Mouse (Mus musculus) spleen, adult 2 months (tissue): ENCODE measurements around the gene Klhl36. TPM values are rescaled to one million over a fixed set of nuclear protein-coding genes. Genes with fewer than 3 reads are reported as not detected.

Experiments used
- DNase-seq, 2 experiments: peaks; one replicate each; pipeline versions ENCODE4 v3.0.0 to v3.0.0-alpha.2; 2012 to 2021; ENCODE audit warnings: low spot score in 2 of 2, low read depth in 1 of 2
- H3K27ac ChIP-seq: fragments of 200-500 bp; 2 replicates; pipeline ENCODE4 v1.5.1; 2012; ENCODE audit warnings: low read length, inconsistent platforms; ENCODE audit not compliant: insufficient read depth
- H3K27me3 ChIP-seq: fragments of 200-500 bp; 2 replicates; pipeline ENCODE4 v1.6.1; 2012; ENCODE audit warnings: mild to moderate bottlenecking, moderate library complexity, low read length, inconsistent platforms; ENCODE audit not compliant: control insufficient read depth, insufficient read depth
- H3K36me3 ChIP-seq: fragments of 200-500 bp; 2 replicates; pipeline ENCODE4 v1.6.1; 2012; ENCODE audit warnings: mild to moderate bottlenecking, low read length, inconsistent platforms; ENCODE audit not compliant: control insufficient read depth, insufficient read depth
- H3K4me1 ChIP-seq: fragments of 200-500 bp; 2 replicates; pipeline ENCODE4 v1.6.1; 2011; ENCODE audit warnings: inconsistent platforms; ENCODE audit not compliant: control insufficient read depth, insufficient read depth, insufficient read length
- H3K4me3 ChIP-seq: fragments of 200-500 bp; 2 replicates; pipeline ENCODE4 v1.5.1; 2011; ENCODE audit warnings: mild to moderate bottlenecking, inconsistent platforms; ENCODE audit not compliant: insufficient read depth, insufficient read length; ENCODE audit errors: extremely low read depth
- CTCF ChIP-seq: fragments of 200-500 bp; IDR thresholded peaks from 2 replicates; pipeline ENCODE4 v1.5.1; 2011; ENCODE audit warnings: mild to moderate bottlenecking, inconsistent platforms; ENCODE audit not compliant: insufficient read depth, insufficient read length, insufficient replicate concordance; ENCODE audit errors: extremely low read depth
- POLR2A ChIP-seq: fragments of 200-500 bp; IDR thresholded peaks from 2 replicates; pipeline ENCODE4 v1.6.1; 2011; ENCODE audit warnings: low read depth, low read length, inconsistent platforms
- WGBS: fragments of 180-500 bp; shearing (Covaris S2); methylation state at CpG from one replicate; pipeline ENCODE4 v1.1.7; 2018; 5-methylcytosine and 5-hydroxymethylcytosine counted together
- polyA plus RNA-seq: library from polyadenylated mRNA; depleted of rRNA; stranded (reverse); fragments of >200 nt; gene quantifications from 2 replicates; pipeline ENCODE4 v1.2.3, GENCODE M21; 2012

Gene Klhl36
- polyA plus RNA-seq, 1 experiment: 27.2 TPM

DNA sequence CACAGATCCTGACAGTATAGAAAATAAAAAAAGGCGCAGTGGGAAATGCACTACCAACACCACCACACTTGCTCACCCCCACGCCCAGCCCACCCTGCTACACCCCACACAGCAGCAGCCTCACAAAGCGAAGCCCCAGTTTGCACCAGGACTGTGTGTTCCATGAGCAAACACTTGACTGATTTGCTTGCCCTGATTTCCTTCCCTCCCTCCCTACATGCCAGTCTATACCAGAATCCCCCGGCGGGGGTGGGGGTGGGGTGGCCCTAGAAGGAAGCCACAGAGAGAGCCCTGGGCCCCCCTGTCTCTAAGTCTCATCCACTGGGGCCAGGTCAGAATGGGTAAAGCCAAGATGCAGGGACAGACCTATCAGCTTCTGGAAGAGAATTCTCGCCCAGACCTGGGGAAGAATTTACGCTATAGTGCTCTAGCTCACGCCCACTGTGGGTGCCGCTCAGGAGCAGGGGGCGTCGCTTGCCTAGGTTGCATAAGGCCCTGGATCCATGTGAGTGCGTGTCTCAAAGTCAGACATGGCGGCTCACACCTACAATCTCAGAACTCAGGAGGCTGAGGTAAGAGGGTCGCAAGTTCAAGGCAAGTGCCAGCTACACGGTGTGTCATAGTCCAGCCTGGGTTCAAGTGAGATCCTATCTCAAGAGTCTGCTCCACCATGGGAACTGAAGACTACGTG, 14.7 kb upstream of the Klhl36 start:
- Histone ChIP-seq H3K27ac (no peak overlapping the region), H3K4me1 (no peaks in the 10 kb centered on the region), H3K27me3 (no peaks in the 10 kb centered on the region), H3K4me3 (no peak overlapping the region), H3K36me3 (no peaks in the 10 kb centered on the region)
- TF ChIP-seq CTCF (no peak), POLR2A (no peak)
- no peak for DNase-seq
- 81% methylated on average over 16 of the region's 16 CpGs for WGBS

- Histone ChIP-seq H3K36me3 (no peaks in the 10 kb centered on the region), H3K4me1 (no peaks in the 10 kb centered on the region), H3K27me3 (no peaks in the 10 kb centered on the region), H3K4me3 (no peak overlapping the region), H3K27ac (no peak overlapping the region)
- DNase-seq: no peak
- 74% methylated on average over 8 of the region's 8 CpGs for WGBS
- TF ChIP-seq POLR2A (no peak), CTCF (no peak)
Observed at GRCm38 (mm10) chr8:119853521-119853920, 8.5 kb upstream of the Klhl36 start.

GRCm38 (mm10) chr8:119854035-119854434, 8.0 kb upstream of the Klhl36 start:
- no peak for TF ChIP-seq POLR2A
- TF ChIP-seq CTCF: no peak
- DNase-seq: no peak
- WGBS: 87% methylated on average over 5 of the region's 5 CpGs
- Histone ChIP-seq H3K27ac (no peak overlapping the region), H3K4me1 (no peaks in the 10 kb centered on the region), H3K4me3 (no peak overlapping the region), H3K27me3 (no peaks in the 10 kb centered on the region), H3K36me3 (no peaks in the 10 kb centered on the region)

GRCm38 (mm10) chr8:119855656-119856055, 6.4 kb upstream of the Klhl36 start:
- H3K27ac ChIP-seq: no peak overlapping the region
- no peaks in the 10 kb centered on the region for H3K27me3 ChIP-seq
- TF ChIP-seq CTCF (no peak), POLR2A (no peak)
- no peaks in the 10 kb centered on the region for H3K4me1 ChIP-seq
- DNase-seq: no peak
- WGBS: 80% methylated on average over 5 of the region's 5 CpGs
- H3K4me3 ChIP-seq: no peak overlapping the region
- H3K36me3 ChIP-seq: no peaks in the 10 kb centered on the region

- H3K27me3 ChIP-seq: no peaks in the 10 kb centered on the region
- TF ChIP-seq POLR2A (no peak), CTCF (no peak)
- no peaks in the 10 kb centered on the region for H3K36me3 ChIP-seq
- no peak for DNase-seq
- H3K27ac ChIP-seq: no peak overlapping the region
- H3K4me3 ChIP-seq: no peak overlapping the region
- no peaks in the 10 kb centered on the region; the same call in 1 of the 2 replicates for H3K4me1 ChIP-seq
- WGBS: 33% methylated on average over 6 of the region's 6 CpGs
Observed at GRCm38 (mm10) chr8:119857767-119858166, 4.3 kb upstream of the Klhl36 start.

DNA sequence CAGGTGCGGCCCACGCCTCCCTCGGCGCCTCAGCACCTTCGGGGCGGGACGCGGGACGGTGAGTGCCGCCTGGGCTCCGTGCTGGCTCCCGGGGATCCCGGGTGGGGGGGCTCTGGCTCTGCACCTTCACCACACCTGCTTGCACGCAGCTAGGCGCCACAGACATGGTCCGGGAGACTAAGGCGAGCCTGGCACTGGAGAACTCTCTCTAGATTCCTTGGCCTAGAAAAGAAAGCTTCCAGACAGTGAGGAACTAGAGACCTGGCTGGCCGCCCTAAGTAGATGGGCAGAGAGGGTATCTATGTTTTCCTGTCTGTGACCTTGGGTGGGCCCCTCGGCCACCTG, 296 bp downstream of the Klhl36 start:
- Histone ChIP-seq H3K36me3 (no peaks in the 10 kb centered on the region; the same call in 1 of the 2 replicates), H3K27me3 (no peaks in the 10 kb centered on the region), H3K27ac (peak overlapping the region; percentile 38), H3K4me3 (peak overlapping the region; percentile 71), H3K4me1 (no peaks in the 10 kb centered on the region; the same call in 1 of the 2 replicates)
- TF ChIP-seq CTCF (no peak), POLR2A (no peak)
- no peak for DNase-seq
- WGBS: 2% methylated on average over 19 of the region's 19 CpGs

- no peaks in the 10 kb centered on the region; the same call in 1 of the 2 replicates for H3K36me3 ChIP-seq
- H3K27ac ChIP-seq: no peak overlapping the region
- peak overlapping the region; percentile 71 for H3K4me3 ChIP-seq
- 44% methylated on average over 6 of the region's 6 CpGs for WGBS
- no peaks in the 10 kb centered on the region for H3K27me3 ChIP-seq
- no peaks in the 10 kb centered on the region; the same call in 1 of the 2 replicates for H3K4me1 ChIP-seq
- TF ChIP-seq CTCF (no peak), POLR2A (no peak)
- no peak for DNase-seq
Observed at GRCm38 (mm10) chr8:119862749-119863148, 683 bp downstream of the Klhl36 start.
